Mouse (Mus musculus) forebrain, embryonic 14.5 days (tissue): ENCODE data around the gene Gm20441. TPM values are rescaled to one million over a fixed set of nuclear protein-coding genes. Genes with fewer than 3 reads are reported as not detected.

Source experiments
- ATAC-seq: fragments of 200-750 bp; cut with Nextera tagmentation; 2 replicates; pipeline ENCODE4 v1.8.0; 2017; ENCODE audit warnings: mild to moderate bottlenecking, moderate library complexity
- DNase-seq: peaks from one replicate; pipeline ENCODE4 v3.0.0-alpha.2; 2015; ENCODE audit warnings: low spot score
- H3K27ac ChIP-seq: fragments of 300-500 bp; sonication (generic); 2 replicates; pipeline ENCODE4 v1.5.1; 2014; ENCODE audit warnings: low read depth, mild to moderate bottlenecking, control low read depth, low read length, moderate library complexity
- H3K27me3 ChIP-seq: fragments of 300-500 bp; sonication (generic); replicated peaks from 2 replicates; pipeline ENCODE4 v1.6.1; 2014; ENCODE audit warnings: low read length, control low read depth, mixed read lengths; ENCODE audit not compliant: control insufficient read depth, insufficient read depth
- H3K36me3 ChIP-seq: fragments of 300-500 bp; sonication (generic); 2 replicates; pipeline ENCODE4 v1.6.1; 2014; ENCODE audit warnings: low read length, control low read depth; ENCODE audit not compliant: control insufficient read depth, insufficient read depth
- H3K4me1 ChIP-seq: fragments of 300-500 bp; sonication (generic); 2 replicates; pipeline ENCODE4 v1.6.1; 2014; ENCODE audit warnings: antibody characterized with exemption, low read length, control low read depth; ENCODE audit not compliant: control insufficient read depth, insufficient read depth
- H3K4me2 ChIP-seq: fragments of 300-500 bp; sonication (generic); 2 replicates; pipeline ENCODE4 v1.6.1; 2014; ENCODE audit warnings: mild to moderate bottlenecking, control low read depth, low read length
- H3K4me3 ChIP-seq: fragments of 300-500 bp; sonication (generic); 2 replicates; pipeline ENCODE4 v1.5.1; 2014; ENCODE audit warnings: low read depth, low read length, control low read depth
- H3K9ac ChIP-seq: fragments of 300-500 bp; sonication (generic); 2 replicates; pipeline ENCODE4 v1.6.1; 2014; ENCODE audit warnings: mild to moderate bottlenecking, low read length, control low read depth, moderate library complexity
- H3K9me3 ChIP-seq: fragments of 300-500 bp; sonication (generic); replicated peaks from 2 replicates; pipeline ENCODE4 v1.6.1; 2016; ENCODE audit warnings: low read length, control low read depth, mixed read lengths; ENCODE audit not compliant: control insufficient read depth
- WGBS: fragments of 180-500 bp; shearing (Covaris S2); extraction: QIAGEN DNeasy Blood & Tissue Kit; methylation state at CpG from one replicate; pipeline ENCODE4 v1.1.7; 2014; 5-methylcytosine and 5-hydroxymethylcytosine counted together
- polyA plus RNA-seq: library from polyadenylated mRNA; unstranded; fragments of >200 nt; fragmentation: Nextera tagmentation; extraction: Ambion mirVana; gene quantifications from 2 replicates; pipeline ENCODE4 v1.2.1, GENCODE M21; 2014

The Gm20441 gene
- polyA plus RNA-seq, 1 experiment from 2014 or later, result 0.34 TPM

DNA sequence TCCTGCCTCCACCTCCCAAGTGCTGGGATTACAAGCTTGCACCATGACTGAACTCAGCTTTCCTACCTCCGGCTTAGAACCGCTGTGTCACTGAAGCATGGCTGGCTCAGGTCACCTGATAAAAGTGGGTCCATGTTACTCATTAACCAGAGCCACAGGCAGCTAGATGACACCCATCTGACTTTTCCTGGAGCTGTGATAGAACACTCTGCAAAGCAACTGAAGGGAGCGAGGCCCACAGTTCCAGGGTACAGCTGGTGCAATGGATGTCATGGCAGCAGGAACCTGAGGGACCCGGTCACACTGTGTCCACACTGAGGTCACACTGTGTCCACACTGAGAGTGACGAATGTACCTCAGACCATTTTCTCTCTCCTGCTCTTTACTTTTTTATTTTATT lies 9.1 kb upstream of the Gm20441 start:
- H3K9ac ChIP-seq, result no peak overlapping the region
- no peak overlapping the region for H3K27ac ChIP-seq
- H3K36me3 ChIP-seq, result no peaks in the 10 kb centered on the region
- H3K4me3 ChIP-seq, result no peak overlapping the region
- no peaks in the 10 kb centered on the region for H3K9me3 ChIP-seq
- no peak for ATAC-seq
- H3K27me3 ChIP-seq, result no peaks in the 10 kb centered on the region
- WGBS, result 94% methylated on average over 5 of the region's 5 CpGs
- H3K4me2 ChIP-seq, result no peak overlapping the region
- no peaks in the 10 kb centered on the region; the same call in 1 of the 2 replicates for H3K4me1 ChIP-seq
- no peak for DNase-seq

GRCm38 (mm10) chr10:75789081-75789735 lies 8.5 kb upstream of the Gm20441 start:
- Histone ChIP-seq H3K4me3 (no peak overlapping the region), H3K9me3 (no peaks in the 10 kb centered on the region), H3K27me3 (no peaks in the 10 kb centered on the region), H3K27ac (no peak overlapping the region), H3K9ac (no peak overlapping the region), H3K36me3 (no peaks in the 10 kb centered on the region), H3K4me1 (no peaks in the 10 kb centered on the region), H3K4me2 (no peak overlapping the region)
- DNase-seq (no peak), ATAC-seq (no peak)
- 79% methylated on average over 6 of the region's 6 CpGs for WGBS

GRCm38 (mm10) chr10:75788277-75788676 lies 7.5 kb upstream of the Gm20441 start:
- no peak for ATAC-seq
- no peak for DNase-seq
- Histone ChIP-seq H3K27me3 (no peaks in the 10 kb centered on the region), H3K9ac (no peak overlapping the region), H3K4me1 (no peaks in the 10 kb centered on the region), H3K27ac (no peak overlapping the region), H3K4me3 (no peak overlapping the region), H3K36me3 (no peaks in the 10 kb centered on the region), H3K4me2 (no peak overlapping the region), H3K9me3 (no peaks in the 10 kb centered on the region)
- 94% methylated on average over 8 of the region's 8 CpGs for WGBS

DNA sequence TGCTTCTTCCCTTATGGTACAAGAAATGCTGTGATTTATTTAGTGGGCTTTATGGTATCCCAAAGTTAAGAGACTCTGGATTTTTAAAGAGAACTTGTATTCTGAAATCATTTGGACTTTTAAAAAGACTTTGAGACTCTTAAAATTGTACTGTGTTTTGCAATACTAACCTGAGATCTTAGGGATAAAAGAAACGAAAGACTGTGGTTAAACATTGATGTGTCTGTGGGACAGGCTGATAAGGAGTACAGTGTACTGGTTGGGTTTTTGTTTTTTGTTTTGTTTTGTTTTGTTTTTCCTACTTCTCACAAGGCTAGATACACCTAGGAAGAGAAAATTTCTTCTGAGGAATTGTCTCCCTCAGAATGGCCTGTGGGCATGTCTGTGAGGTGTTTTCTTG lies 4.7 kb upstream of the Gm20441 start:
- WGBS, result 66% methylated on average over 1 of the region's 1 CpGs
- no peak overlapping the region for H3K9ac ChIP-seq
- no peak for ATAC-seq
- no peak overlapping the region for H3K27ac ChIP-seq
- H3K4me3 ChIP-seq, result no peak overlapping the region
- no peaks in the 10 kb centered on the region for H3K36me3 ChIP-seq
- peaks cover 9% of the 10 kb centered on the region; the same call in 1 of the 2 replicates for H3K4me1 ChIP-seq
- DNase-seq, result no peak
- no peaks in the 10 kb centered on the region for H3K9me3 ChIP-seq
- 0 out of 2 replicates have a peak, but pooled peaks cover 5% of the 10 kb centered on the region for H3K27me3 ChIP-seq
- H3K4me2 ChIP-seq, result no peak overlapping the region

DNA sequence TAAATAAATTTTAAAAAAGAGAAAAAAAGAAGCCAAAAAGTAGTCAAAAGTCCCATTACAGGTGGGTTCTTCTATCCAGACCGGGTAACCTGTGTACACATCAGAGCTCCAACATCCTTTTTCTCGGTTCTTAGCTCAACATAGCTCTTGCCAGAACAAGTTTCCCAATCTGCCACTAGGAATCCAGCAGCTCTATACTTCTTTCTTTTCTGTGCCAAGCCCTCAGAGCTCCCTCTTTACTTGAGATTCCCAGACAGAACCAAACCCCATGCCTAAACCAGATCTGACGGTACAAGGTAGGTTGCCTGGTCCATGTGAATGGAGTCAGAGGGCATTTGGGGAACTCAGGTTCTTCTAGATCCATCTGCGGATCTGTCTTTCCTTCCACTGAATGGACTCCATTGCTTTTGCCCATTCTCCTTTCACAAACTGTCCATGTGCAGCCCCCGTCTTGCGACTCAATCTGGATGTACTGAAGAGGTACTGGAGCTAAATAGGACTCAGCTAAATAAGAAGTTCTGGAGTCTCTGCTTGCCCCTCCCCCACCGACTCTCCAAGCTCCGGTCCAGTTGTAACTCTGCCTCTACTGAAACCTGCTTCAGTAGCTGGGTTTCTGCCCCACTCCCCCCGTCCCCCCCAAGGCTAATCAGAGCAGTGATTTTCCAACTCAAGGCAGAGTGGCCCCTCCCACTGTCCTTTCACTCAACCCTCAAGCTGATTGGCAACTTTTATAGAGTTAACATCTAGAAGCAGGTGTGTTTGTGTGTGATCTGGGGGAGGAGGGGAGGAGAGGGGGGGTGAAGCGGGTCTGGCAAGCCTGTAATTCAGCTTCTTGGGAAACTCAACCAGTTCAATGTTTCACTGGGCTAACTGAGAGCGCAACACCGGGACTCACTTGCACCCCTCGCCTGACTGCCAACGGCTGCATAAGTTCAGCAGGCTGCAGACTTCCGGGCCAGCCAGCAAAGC lies 1.3 kb downstream of the Gm20441 start:
- Histone ChIP-seq H3K4me1 (peaks cover 9% of the 10 kb centered on the region; the same call in 1 of the 2 replicates), H3K36me3 (no peaks in the 10 kb centered on the region), H3K27me3 (peaks cover 10% of the 10 kb centered on the region; the same call in 1 of the 2 replicates), H3K4me3 (no peak overlapping the region), H3K9me3 (no peaks in the 10 kb centered on the region), H3K9ac (no peak overlapping the region), H3K27ac (no peak overlapping the region), H3K4me2 (no peak overlapping the region)
- DNase-seq (no peak), ATAC-seq (no peak)
- 36% methylated on average over 15 of the region's 15 CpGs for WGBS

DNA sequence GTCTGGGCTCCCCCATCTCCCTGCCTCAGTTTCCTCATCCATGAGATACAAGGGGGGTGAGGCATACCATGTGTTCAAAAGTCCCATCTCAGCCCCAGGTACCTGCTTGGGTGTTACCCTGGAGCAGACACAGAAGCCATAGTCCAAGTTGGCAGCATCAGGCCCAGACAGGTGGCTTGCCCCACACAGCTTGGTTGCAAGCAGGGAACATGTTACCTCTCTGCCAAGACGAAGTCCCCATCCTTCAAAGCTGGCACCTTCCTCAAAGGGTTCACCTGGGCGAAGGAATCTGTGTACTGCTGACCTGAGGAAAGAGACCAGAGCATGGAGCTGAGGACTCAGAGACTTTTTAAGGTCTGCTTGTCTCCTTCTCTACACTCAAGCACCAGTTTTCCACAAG lies 2.9 kb downstream of the Gm20441 start:
- 79% methylated on average over 2 of the region's 2 CpGs for WGBS
- Histone ChIP-seq H3K4me1 (peaks cover 9% of the 10 kb centered on the region; the same call in 1 of the 2 replicates), H3K36me3 (no peaks in the 10 kb centered on the region), H3K4me2 (no peak overlapping the region), H3K27me3 (peaks cover 10% of the 10 kb centered on the region; the same call in 1 of the 2 replicates), H3K27ac (no peak overlapping the region), H3K9me3 (no peaks in the 10 kb centered on the region), H3K4me3 (no peak overlapping the region), H3K9ac (no peak overlapping the region)
- ATAC-seq, result no peak
- DNase-seq, result no peak

DNA sequence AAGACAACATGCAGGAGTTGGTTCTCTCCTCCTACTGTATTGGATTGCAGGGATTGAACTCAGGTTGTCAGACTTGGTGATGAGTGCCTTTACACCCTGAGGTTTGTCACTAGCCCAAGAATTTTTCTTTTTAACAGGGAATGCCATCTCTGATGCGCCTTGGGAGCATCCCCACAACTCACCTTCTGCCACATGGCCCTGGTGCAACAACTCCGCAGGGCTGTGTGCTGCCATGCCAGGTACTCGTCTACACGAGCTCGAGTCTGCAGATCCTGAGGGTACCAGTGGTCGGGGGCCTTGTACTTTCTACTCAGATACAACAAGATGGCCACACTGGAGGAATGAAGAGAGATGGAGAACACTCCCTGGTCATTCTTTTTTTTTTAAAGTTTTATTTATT lies 4.2 kb downstream of the Gm20441 start:
- 89% methylated on average over 6 of the region's 6 CpGs for WGBS
- Histone ChIP-seq H3K36me3 (no peaks in the 10 kb centered on the region), H3K4me3 (no peak overlapping the region), H3K9me3 (no peaks in the 10 kb centered on the region), H3K9ac (no peak overlapping the region), H3K27ac (no peak overlapping the region), H3K4me1 (peaks cover 12% of the 10 kb centered on the region; the same call in 1 of the 2 replicates), H3K27me3 (peaks cover 10% of the 10 kb centered on the region; the same call in 1 of the 2 replicates), H3K4me2 (no peak overlapping the region)
- ATAC-seq (no peak), DNase-seq (no peak)

- ATAC-seq (no peak), DNase-seq (no peak)
- Histone ChIP-seq H3K9me3 (no peaks in the 10 kb centered on the region), H3K4me3 (no peak overlapping the region), H3K36me3 (no peaks in the 10 kb centered on the region), H3K4me1 (peaks cover 3% of the 10 kb centered on the region; the same call in 1 of the 2 replicates), H3K4me2 (no peak overlapping the region), H3K27me3 (peaks cover 4% of the 10 kb centered on the region; the same call in 1 of the 2 replicates), H3K9ac (no peak overlapping the region), H3K27ac (no peak overlapping the region)
- 89% methylated on average over 9 of the region's 9 CpGs for WGBS
Measured at GRCm38 (mm10) chr10:75774587-75774986, 6.2 kb downstream of the Gm20441 start.
